Mouse (Mus musculus): ENCODE data around the gene Kcnh6.

- TF ChIP-seq EP300 (IDR thresholded peaks at IDR 0.05; ENCODE audit: insufficient read depth, low read depth, low read length) = no peak
- TF ChIP-seq CTCF (IDR thresholded peaks at IDR 0.05) = no peak
Measured at GRCm38 (mm10) chr11:105975050-105975449, 32.9 kb upstream of the Kcnh6 start.
